Mouse (Mus musculus) heart, postnatal 14 days (tissue): Measurements from ENCODE around the gene Serpina16. TPM values are rescaled to one million over a fixed set of nuclear protein-coding genes. Genes with fewer than 3 reads are reported as not detected.

Experiments used
- DNase-seq, 2 experiments: peaks; one replicate each; pipeline ENCODE4 v3.0.0; 2021 to 2022
- intact Hi-C: fragments of 180-260 bp; cut with DNase I; formaldehyde crosslinking; loops from one replicate; pipeline ENCODE4 v1.15.1; 2025
- total RNA-seq, 2 experiments: library from RNA; stranded (reverse); gene quantifications; 2 replicates each; pipeline ENCODE4 v1.2.3; 2021

The Serpina16 gene
- total RNA-seq, 2 experiments from 2014 or later = not detected

DNA sequence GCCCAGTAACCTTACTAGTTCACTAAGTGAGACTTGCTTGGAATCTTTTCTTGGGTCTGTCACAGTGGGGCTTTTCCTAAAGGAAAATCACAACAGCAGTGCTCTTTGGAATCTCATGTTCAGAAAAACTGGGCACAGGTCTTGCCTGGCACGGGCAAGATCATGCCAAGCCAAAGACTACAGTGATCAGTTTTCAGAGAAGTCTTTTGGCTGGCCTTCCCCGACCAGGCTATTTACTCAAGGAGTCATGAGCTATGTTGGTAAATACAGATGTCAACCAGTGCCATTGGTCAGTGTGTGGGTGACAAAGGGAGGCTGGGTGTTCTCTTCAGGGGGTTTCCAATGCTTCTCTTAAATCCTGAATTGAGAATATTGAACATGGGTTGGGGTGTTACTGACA is 16.8 kb downstream of the Serpina16 start:
- intact Hi-C loops = no loop called here
- no peak for DNase-seq

DNA sequence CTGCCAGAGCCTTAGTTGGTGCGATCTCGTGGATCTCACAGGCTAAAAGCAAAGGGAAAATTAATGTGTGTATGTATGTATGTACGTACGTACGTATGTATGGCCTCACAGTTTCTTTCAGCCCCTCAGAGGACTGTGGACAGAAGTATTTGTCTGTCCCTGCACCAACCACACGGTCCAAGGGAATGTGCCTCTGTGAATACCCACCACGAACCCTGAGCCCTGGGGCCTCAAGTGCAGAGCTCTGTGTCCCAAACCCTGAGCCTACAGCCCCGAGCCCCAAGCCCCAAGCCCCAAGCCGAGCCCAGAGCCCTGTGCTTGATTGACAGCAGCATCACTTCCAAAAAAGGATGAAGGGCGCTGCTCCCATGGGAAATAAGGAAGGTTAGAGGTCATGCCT is 17.9 kb downstream of the Serpina16 start:
- intact Hi-C loops = no loop called here
- no peak for DNase-seq

DNA sequence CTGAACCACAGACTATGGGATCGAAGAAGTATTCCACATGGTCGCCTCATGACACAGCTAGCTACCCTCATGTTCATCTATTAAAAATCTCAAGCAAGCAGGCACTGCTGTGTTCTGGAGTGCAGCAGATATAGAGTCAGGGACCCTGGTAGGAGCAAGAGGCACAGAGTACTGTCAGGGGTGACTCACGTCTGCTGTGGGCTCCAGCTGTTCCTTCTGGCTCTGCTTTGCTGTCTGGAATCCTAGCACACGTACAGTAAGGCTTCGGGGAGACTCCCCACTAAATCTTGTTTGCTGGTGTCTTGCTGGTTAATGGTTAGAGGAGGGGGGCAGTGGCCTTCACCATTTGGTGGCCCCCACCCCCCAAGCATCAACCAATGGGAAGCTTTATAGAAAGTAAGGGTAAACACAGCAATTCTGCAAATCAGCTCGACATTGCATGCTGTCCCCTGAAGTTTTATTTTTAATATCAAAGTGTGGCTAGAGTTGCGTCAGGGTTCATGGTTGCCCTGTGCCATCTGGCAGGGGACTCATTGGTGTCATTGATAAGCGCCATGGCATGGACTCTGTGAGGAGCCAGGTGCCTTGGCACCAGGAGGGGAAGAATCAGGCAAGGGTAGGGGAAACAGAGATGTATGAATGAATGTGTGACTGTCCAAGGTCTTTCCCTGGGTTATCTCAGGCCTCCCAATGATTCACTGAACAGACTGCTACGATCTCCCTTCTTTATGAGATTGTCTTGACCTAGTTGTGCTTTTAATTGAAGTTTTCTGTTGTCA is 18.9 kb downstream of the Serpina16 start, which contains the start of gene Serpina6:
Gene Serpina6, minus strand, starts transcription at position 365 of the 779 bp plus-strand sequence.
- DNase-seq = peak in 1 of 2 experiments; percentile 8
- intact Hi-C loops = no loop called here

DNA sequence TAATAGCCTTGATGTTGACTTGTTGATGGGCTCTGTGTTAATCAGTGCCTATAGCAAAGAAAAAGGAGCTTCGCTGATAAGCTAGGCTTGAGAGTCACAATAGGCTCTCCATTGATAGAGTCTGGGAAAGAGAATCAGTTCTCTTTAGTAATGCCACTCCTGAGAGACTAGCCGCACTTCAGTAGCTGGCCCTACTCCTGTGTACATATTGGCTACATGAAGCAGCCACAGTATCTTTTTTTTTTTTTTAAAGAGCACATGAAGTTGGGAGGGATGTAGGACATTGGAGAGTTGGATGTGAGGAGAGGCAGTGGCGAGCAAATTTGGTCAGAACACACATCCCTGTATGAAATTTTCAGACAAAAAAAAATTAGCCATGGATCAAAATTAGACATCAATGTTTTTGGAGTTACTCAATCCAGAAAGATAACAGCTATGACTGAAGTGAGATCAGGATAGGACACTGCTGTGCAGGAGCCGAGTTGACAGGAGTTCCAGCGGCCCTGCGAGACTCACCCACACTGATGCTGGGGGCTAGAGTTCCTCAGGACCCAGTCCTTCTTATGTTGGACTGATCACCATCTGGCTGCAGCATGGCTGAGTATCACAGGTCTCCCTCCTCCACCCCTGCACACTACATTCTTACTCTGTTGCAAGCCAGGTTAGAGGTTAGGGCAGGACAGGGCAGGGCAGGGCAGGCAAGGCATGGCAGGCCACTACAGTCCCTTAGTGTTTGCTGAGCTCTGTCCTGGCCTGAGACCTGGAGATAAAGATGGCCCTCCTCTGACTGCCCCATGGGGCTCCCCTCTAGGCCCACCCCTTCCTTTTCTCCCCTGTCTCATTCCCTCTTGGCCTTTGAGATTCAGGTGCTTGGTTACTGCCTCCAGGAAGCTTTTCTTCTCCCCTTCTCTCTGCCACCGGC is 20.6 kb downstream of the Serpina16 start:
- intact Hi-C loops = no loop called here
- no peak for DNase-seq

DNA sequence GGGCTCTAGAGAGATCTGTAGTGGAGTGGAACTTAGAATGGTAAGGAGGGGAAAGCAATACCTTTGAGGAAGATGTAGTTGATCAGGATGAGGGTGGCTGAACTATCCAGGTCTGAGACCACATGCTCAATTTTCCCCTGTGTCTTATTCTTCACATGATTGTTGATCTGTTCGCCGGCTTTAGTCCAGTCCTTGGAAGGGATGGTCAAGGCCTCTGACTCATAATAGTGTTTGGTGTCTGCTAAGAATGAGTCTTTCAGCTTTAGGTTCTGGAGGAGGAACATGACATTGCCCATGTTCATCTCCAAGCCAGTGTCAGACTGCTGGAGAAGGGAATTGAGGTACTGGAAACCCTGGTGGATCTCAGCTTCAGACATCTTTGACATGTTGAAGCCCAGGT is 22.1 kb downstream of the Serpina16 start:
- no peak for DNase-seq
- intact Hi-C loops = no loop called here

DNA sequence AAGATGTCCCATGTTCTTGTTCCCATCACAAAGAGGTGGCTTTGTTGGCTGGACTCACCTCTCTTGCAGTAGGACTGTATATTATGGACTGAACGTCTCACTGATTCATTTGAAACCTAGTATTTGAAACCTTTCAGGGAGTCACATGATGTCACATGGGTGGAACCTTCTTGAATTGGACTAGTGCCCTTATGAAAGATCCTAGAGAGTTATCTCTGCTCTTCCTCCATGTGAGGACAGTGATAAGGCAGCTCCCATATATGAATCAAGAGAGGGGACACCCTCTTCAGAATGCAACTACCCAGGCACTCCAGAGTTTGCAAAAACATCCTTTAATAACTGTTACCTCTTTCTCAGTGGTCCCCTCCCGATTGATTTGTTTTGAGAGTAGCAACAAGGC is 29.6 kb downstream of the Serpina16 start:
- DNase-seq = no peak
- intact Hi-C loops = loop anchor here (10.0 kb wide), 1 partner anchor 222 kb away; the partner anchor contains the start of gene Ddx24

DNA sequence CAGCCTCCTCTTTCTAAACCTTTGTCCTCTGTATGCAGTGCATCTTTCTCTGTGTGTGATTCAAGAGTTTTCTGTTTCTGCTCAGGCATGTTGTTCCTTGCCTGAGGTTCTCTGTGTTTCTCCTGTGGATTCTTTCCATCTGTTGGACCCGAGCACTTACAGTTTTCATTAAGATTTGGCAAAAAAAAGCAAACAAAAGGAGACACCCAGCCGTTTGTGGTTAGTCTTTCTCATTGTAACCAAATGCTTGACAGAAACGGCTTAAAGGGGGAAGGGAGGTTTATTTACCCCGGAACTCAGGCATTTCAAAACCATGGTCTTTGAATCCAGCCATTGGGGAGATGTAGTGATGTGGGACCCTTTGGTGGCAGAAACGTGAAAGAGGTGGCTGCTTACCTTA is 31.3 kb downstream of the Serpina16 start:
- intact Hi-C loops = loop anchor here (5.0 to 10.0 kb wide), 2 partner anchors 102 to 220 kb away; partner anchors contain the start of gene Ddx24
- DNase-seq = no peak

DNA sequence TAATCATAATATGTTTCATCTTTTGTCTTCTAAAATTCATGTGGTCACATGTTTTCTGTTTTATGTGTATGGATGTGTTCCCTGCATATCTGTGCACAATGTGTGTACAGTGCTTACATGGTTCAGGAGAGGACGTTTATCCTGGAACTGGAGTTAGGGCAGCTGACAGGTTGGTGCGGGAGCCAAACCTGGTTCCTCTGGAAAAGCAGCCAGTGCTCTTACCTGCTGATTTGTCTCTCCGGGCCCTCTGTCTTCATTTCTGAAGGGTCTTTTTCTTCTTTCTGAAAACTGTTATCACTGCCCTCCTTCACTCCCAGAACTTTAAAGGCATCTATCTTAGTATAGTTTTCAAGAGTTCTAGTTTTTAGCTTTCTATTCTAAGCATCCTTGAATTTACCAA is 32.1 kb downstream of the Serpina16 start:
- DNase-seq = no peak
- intact Hi-C loops = loop anchor here (5.0 to 10.0 kb wide), 2 partner anchors 102 to 219 kb away; partner anchors contain the start of gene Ddx24

DNA sequence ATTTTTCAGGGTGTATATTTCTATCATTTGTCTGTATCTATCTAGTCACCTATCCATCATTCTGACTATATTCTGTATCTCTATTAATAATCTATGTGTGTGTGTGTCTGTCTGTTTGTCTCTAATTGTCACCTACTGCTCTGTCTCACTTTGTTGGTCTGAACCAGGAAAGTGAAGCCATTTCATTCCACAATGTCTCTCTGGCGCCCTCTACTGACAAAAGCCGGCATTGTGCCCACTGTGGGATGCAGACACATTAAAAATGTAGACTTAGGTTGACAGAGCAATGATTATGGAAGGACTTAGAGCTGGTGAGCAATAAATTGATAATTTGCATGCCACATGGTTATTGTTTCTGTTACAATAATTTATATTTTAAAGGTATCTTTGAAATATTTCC is 32.6 kb downstream of the Serpina16 start:
- intact Hi-C loops = loop anchor here (5.0 to 10.0 kb wide), 2 partner anchors 101 to 219 kb away; partner anchors contain the start of gene Ddx24
- DNase-seq = peak; percentile 73 to 88

DNA sequence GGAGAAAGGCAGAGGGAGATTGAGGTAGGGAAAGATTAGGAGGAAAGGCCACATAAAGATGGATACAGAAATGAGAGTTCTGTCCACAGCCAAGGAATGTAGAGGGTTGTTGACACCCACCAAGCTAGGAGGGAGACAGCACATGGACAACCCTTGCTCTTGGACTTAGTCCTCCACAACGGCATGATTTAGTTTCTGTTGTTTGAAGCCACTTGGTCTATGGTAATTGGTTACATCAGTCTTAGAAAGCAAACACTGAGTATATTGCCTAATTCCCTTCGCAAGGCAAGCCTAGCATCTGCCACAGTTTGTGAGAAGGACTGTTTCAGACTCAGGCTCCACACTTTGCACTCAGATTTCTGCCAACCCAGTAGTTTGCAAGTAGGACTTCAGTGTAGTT is 40.1 kb downstream of the Serpina16 start:
- no peak for DNase-seq
- intact Hi-C loops = no loop called here

DNA sequence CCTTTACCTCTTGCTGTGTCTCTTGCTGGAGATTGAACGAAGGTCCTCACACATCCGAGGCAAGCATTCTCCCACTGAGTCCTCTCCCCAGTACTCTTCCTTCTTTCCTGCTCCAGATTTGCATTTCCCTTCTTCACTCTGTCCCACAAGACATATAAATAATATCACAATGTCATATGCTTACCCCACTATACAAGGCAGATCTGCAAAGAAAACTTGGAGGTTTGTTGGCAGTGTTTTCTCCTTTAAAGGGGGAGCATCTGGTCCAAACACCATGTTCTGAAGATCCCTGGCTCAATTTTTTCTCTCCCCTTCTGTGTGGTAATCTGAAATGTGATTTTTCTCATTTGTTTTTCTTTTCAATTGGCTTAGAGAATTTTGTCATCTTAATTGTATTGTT is 41.5 kb downstream of the Serpina16 start:
- no peak for DNase-seq
- intact Hi-C loops = no loop called here

DNA sequence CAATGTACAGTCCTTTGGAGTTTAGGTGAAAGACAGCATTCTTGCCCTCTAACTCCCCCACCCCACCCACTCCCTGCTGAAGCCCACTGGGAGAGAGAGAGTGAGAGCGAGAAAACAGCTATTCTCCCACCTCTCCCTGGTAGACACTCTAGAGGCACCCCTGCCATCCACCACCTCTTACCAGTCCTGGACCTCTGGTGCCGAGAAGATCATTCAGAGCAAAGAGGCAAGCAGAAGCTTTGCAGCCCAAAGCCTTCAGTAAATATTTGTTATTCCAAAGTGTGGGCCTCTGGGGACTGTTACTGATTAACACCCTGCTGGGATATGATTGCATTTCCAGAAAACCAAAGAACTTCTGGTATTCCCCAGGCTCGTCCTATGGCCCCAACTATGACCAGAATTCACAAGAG is 44.7 kb downstream of the Serpina16 start, which contains the start of gene Serpina10:
Gene Serpina10, minus strand, starts transcription at position 242 of the 410 bp plus-strand sequence.
- intact Hi-C loops = no loop called here

More for the DNA sequence above, 44.7 kb downstream of the Serpina16 start, which contains the start of gene Serpina10:
- no peak for DNase-seq

Other genes with a start within 250 kb of the Serpina16 start
- gene Ifi27, start 241.9 kb downstream of the Serpina16 start, total RNA-seq = 10 to 100 TPM; 49.7 to 84.1 TPM
- gene Ifi27l2a, start 232.5 kb downstream of the Serpina16 start, total RNA-seq = 10 to 100 TPM in 1 of 2 experiments, 1 to 10 TPM in 1; 9.1 to 15.7 TPM
- not detected for gene Ifi27l2b, start 218.9 kb downstream of the Serpina16 start, total RNA-seq
- gene Ppp4r4, start 143.9 kb downstream of the Serpina16 start, total RNA-seq = under 1 TPM; 0.50 to 0.98 TPM
- gene Serpina10, start 44.7 kb downstream of the Serpina16 start, total RNA-seq = not detected
- gene Serpina6, start 18.9 kb downstream of the Serpina16 start, total RNA-seq = not detected
- gene Serpina1f, start 19.4 kb upstream of the Serpina16 start, total RNA-seq = not detected
- not detected for gene Serpina1d, start 97.5 kb upstream of the Serpina16 start, total RNA-seq
- gene Serpina1b, start 154.2 kb upstream of the Serpina16 start, total RNA-seq = under 1 TPM in 1 of 2 experiments, not detected in 1; 0.17 TPM
- not detected for gene Serpina1a, start 187.4 kb upstream of the Serpina16 start, total RNA-seq
- not detected for gene Serpina1c, start 228.7 kb upstream of the Serpina16 start, total RNA-seq